Mouse (Mus musculus) adrenal gland (tissue): ENCODE results near the gene Apeh.

Experiments used
- intact Hi-C: fragments of 180-260 bp; cut with DNase I; formaldehyde crosslinking; loops from one replicate; pipeline ENCODE4 v1.15.1; 2025

Gene Apeh

GRCm38 (mm10) chr9:108121170-108121969, 27.0 kb upstream of the Apeh start:
- intact Hi-C loops = no loop called here

- intact Hi-C loops = no loop called here
These were observed 26.3 kb upstream of the Apeh start for GRCm38 (mm10) chr9:108120671-108121070.

DNA sequence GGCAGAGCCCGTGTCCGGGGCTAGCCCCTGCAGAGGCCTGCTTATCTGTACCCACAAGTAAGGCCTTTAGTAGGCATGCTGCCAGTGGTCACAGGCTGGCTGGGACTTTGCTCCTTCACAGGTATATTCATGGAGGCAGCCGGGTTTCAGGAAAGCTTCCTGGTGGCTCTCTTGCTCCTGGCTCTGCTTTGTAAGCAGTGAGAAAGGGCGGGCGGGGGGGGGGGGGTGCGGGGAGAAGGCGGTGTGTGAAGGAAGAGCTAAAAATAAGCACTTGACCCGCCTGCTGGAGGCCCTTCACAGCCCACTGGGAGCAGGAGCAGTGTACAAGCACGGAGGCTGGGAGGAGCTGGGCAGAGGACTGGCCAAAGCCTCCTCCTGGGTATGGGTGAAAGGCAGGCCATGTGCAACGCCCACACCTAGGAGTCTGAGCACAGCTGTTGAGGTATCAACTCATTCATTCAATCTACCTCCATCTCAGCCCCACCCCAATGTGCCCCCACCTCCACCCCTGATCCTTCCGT, 25.5 kb upstream of the Apeh start:
- intact Hi-C loops = no loop called here

DNA sequence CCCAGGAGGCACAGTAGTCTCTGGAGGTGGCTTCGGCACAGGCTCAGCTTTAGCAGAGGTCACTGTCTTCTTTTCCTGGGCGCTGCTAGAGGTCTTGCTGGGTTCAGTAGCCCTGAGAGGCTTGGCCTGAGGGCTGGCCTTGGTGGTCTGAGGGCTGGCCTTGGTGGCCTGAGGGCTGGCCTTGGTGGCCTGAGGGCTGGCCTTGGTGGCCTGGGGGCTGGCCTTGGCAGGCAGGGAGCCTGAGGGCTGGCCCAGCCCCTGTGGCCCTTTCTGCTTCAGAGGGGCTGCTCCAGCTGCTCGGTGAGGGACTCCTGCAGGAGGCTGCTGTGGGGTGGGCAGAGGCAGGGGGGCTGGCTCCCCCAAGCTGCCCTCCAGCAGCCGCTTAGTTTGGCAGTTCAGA, 22.7 kb upstream of the Apeh start:
- intact Hi-C loops = no loop called here

GRCm38 (mm10) chr9:108115290-108116077, 21.1 kb upstream of the Apeh start:
- intact Hi-C loops = no loop called here

DNA sequence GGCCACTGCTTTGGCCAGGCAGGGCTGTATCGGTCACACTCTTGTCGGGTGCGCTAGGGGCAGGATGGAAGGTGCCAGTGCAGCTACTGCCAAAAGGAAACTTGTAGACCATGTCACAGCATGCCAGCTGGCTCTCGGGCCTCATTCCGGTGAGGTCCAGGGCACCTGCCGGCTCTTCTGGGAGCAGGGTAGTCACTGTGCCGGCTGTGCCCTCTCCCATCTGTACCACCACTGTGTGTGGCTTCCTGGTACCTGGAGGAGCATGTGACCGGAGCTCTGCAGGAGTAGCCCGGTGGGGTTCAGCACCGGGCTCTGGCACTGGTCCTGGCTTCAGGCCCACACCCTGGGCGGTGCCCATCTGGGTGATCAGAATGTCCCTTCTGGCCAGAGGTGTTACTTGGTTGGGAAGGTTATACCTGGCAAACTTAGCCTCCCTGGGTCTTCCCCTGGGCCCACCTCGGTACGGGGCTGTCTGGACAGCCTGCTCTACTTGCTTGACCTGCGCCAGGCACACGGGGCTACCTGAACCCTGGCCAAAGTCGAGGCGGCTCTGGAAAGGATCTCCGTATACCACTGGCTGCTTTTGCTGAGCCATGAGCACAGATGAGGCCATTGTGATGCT, 18.4 kb upstream of the Apeh start:
- intact Hi-C loops = no loop called here

DNA sequence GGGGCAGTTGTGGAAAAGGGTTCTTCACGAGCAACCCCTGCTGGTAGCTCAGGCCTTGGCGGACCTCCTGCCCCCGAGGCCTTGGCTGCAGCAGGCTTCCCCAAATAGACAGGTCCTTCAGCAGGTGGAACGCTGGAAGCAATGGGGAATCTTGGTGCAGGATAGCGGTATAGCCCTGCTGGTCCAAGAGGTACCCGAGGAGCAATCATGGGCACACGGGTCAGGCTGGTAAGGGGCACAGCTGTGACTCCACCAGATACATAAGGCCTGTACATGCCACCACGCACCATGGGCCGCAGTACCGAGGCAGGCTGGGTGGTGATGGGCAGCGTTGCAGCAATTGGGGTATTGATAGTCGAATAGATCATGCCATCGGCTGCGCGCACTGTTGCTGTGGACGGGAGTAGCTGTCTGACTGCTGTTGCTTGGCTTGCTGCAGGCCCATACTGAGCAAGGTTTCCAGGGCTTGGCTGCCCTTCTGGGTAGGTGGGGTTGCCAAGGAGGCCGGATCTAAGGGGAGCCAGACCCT, 17.3 kb upstream of the Apeh start:
- intact Hi-C loops = no loop called here

GRCm38 (mm10) chr9:108111101-108111592, 16.7 kb upstream of the Apeh start:
- intact Hi-C loops = no loop called here

GRCm38 (mm10) chr9:108110160-108110559, 15.8 kb upstream of the Apeh start:
- intact Hi-C loops = no loop called here

DNA sequence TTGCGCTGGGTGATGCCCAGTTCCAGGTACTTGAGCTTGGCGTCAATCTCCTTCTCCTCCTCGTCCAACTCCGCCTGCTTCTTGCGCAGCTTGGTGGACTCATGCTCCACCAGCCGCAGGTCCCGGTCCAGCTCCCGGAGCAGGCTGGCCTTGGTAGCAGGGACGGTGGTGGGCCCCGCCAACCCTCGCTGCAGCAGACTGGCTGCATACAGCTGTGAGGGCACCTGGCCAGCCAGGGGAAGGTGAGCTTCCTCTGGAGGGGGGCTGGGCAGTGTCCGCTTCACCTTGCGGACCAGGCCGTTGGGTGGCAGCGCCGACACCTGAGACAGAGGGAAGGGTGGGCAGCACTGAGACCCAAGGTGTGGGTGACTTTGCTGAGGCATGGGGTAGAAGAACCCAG, 13.5 kb upstream of the Apeh start:
- intact Hi-C loops = no loop called here

DNA sequence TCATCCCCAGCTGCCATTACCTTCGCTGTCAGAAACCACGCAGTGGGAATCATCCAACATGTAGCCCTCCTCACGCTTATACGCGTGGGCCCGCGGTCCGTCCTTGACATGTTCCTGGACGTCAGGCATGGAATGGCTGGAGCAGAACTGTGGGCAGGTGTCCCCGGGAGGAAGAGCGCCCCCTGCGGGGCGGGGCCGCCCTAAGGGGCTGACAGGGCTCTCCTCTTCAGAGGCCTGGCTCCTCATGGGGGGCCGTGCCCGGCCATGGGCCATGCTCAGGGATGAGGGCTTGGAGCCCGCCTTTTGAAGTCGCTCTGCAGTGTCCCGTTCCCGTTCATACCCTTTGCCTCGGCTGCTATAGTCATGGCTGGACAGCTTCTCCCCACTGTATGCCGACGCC, 11.7 kb upstream of the Apeh start:
- intact Hi-C loops = no loop called here

DNA sequence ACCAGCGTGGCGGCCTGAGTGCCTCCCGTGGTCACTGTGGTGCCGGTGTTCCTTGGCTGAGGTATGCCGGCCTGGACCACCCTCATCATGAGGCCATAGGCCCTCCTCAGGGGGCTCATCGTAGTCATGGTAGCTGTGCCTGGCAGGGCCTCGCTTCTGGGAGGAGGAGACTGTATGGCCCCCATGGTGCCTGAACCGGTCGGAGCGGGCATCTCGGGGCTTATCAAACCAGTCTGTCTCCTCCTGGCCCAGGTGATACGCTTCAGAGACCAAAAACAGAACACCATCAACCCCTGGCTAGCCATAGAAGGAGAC, 11.1 kb upstream of the Apeh start:
- intact Hi-C loops = no loop called here

DNA sequence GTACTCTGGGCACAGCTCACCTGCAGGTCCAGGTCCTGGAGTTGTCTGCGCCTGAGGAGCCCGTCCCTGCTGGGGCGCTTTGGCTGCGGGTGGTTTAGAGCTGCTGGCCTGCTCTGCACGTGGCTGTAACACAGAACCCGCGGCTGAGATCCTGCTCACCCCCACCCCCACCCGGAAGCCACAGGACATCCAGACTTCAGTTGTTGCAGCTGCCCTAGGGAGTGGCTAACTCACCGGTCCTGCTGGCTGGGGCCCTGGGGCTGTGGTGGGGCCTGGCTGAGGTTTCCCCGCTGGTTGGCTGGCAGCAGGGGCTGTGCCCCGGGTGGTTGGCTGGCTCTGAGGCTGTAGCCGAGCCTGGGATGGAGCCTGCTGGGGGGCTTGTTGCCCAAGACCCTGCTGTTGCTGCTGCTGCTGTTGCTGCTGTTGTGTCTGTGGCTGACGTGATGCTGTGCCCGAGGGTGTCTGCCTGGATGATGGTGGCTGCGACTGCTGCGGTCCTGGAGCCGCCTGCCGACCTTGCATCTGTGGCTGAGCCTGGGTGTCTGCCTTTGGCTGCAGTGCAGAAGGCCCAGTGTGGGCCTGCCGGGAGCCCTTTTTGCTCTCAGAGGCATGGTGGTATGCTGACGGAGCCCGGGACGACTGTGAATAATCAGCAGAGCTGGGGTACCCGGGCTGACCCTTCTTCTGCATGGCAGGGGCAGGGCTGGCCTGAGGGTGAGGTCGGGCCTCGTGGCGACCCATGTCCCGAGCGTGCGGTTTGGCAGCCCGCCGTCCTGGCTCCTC, 10.6 kb upstream of the Apeh start:
- intact Hi-C loops = no loop called here

DNA sequence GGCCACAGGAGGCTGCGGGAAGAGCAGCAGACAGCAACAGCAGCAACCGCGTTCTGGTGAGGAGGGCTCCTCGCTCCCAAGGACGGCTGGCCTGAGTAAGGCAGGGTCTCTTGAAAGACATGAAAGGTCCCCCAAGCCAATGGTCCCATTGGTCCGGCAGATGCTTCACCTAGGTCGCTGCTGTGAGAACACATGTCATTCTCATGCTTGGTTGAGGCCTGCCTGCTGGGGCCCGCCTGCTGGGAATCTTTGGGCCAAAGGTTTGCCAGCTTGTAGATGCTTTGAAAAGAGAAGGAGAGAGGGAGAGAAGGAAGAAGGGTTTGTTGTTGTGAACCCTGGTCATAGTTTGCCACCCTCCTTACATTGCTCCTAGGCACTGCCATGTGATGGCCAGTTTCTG, 5.2 kb upstream of the Apeh start:
- intact Hi-C loops = loop anchor here (5.0 kb wide), 2 partner anchors 103 to 183 kb away; no protein-coding TSS in a partner anchor

DNA sequence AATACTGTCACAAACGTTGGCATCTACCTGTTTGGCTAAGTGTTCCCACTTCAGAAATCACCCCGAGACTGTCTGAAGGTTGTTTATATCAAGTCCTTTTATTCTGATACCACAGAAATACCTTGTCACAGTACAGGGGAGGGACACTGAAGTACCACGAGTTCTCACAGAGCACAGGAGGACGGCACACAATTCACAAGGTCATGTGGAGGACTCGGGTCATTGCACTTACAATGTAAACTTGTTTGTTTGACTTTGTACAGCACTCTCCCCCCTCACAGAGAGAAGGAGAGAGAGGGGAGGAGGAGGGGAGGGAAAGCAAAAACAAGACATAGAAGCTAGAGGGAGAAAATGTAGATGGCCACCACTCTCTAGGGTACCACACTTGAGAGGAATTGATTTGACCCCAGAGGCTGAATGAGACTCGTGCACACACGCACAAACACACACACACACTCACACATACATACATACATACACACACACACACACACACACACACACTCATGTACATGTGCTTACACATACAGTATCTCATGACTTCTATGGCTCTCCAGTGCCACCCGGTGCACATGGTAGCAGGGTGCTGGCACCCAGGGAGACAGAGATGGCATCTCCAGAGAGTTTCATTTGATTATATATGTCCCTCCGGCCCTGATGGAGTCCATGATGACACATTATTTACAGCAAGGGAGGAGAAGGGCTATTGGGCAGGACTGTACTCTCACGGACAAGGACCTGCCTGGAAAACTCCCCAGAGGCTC, 1.7 kb upstream of the Apeh start:
- intact Hi-C loops = loop anchor here (2.0 to 5.0 kb wide), 3 partner anchors 43 to 186 kb away; no protein-coding TSS in a partner anchor

DNA sequence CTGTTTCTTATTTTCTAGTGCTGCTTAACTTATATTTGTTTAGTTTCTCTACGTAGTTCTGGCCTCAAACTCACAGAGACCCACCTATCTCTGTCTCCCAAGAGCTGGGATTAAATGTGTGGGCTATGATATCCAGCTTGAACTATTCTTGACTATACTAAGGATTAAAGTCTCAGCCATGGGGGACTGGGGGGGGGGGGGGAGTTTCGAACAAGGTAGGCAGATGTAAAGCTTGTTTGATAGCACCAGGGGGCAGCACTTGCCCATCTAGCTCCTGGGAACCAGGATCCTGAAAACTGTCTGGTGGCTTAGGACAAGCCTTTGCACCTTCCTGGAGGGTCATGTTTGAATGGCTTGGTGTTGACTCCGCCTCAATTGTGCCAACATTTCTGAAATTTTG, 1.1 kb upstream of the Apeh start:
- intact Hi-C loops = loop anchor here (2.0 to 5.0 kb wide), 3 partner anchors 43 to 187 kb away; no protein-coding TSS in a partner anchor

- intact Hi-C loops = loop anchor here (2.0 to 5.0 kb wide), 3 partner anchors 44 to 187 kb away; no protein-coding TSS in a partner anchor
These were observed 599 bp upstream of the Apeh start for GRCm38 (mm10) chr9:108094998-108095411.

- intact Hi-C loops = no loop called here
These were observed 820 bp downstream of the Apeh start for GRCm38 (mm10) chr9:108093586-108093985.

DNA sequence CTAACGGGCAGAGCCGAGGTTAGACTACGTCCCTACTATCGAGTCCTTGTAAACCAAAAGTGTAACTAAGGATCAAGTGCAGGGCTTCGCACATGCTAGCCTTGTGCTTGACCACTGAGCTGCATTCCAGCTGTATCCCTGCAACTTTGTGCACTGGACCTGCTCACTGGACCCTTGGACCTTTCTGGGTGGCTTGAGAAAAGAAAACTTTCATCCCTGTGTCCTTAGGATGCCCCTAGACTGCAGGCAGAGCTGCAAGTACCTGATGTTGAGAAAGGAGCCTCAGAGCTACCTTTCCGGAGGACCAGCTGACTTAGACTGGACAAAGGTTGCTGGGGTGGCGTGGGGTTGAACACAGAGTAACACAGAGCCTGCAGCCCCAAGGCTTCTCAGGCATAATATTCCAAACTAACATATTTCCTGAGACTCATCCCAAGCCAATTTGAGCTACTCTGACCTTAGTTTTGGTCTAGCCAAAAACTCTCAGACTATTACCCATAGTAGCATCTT, 3.7 kb downstream of the Apeh start:
- intact Hi-C loops = no loop called here

DNA sequence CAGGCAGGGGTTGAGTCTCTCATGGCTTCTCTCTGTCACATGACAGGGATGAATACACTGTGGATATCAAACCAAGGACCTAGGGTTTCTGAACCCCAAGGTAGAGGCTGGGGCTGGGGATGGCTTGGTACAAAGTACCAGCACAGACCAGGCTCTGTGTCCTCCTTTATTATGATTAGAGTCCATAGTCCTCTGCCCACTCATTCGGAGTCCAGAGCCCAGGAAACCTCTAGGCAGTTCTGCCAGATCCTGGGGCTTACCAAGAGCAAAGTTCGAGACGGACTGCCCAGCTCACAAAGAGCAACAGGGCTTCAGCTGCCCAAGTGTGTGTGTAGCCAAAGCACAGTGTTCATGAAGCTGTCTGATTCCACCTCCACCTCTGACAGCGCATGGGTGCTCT, 9.1 kb downstream of the Apeh start:
- intact Hi-C loops = no loop called here
